ENCODE assay signal across 9 mouse cellular contexts in genomic region chr11:51820861-51821260, GRCm38 (mm10). TPM values are rescaled to one million over a fixed set of nuclear protein-coding genes. Genes with fewer than 3 reads are reported as not detected.
DNase-seq lines count a peak whose midpoint lies in the region; ATAC-seq and TF ChIP-seq lines count a peak whose summit lies in the region.
"Had no signal": no experiment of that assay in that cellular context is flagged by ENCODE, and none has a peak within 500 bp of the region (broad histone marks: within the 10 kb centered on the region; RNA-seq: fewer than 3 reads in every experiment).

No protein-coding gene starts in this region.

- ATAC-seq in forebrain, embryonic 14.5 days: no peak
- ATAC-seq in forebrain, embryonic 12.5 days (ENCODE audit: low FRiP score): no peak
- ATAC-seq in granulocyte monocyte progenitor cell, adult 5-6 weeks (replicated peaks; ENCODE audit: poor library complexity, severe bottlenecking): peak; percentile 32

- H3ac ChIP-seq in myocyte (ENCODE audit: control insufficient read depth, insufficient read length): no peak overlapping the region

- intact Hi-C loops in left cerebral cortex, adult 2 months (cut with DNase I): loop anchor here (2.0 kb wide), 2 partner anchors 36 to 146 kb away; partner anchors contain the start of genes Cdkn2aipnl and Jade2

- no peak overlapping the region for H3K27ac ChIP-seq in forebrain, embryonic 14.5 days (ENCODE audit: low read depth, low read length)
- no peak overlapping the region for H3K27ac ChIP-seq in forebrain, embryonic 12.5 days
- H3K27ac ChIP-seq in left cerebral cortex, adult 2 months: no peak overlapping the region

- TF ChIP-seq CTCF in left cerebral cortex, adult 2 months (IDR thresholded peaks at IDR 0.05): peak; percentile 87

- no peak overlapping the region for H3K4me2 ChIP-seq in forebrain, embryonic 14.5 days (ENCODE audit: low read length)
- no peak overlapping the region for H3K4me2 ChIP-seq in forebrain, embryonic 12.5 days
- H3K4me2 ChIP-seq in myocyte (ENCODE audit: low read depth): no peak overlapping the region
- H3K4me2 ChIP-seq: liver, embryonic 15.5 days had no signal

- no peak for TF ChIP-seq POLR2A in myocyte (IDR thresholded peaks at IDR 0.05; ENCODE audit: insufficient read length, low read depth)

- no peaks in the 10 kb centered on the region for H3K36me3 ChIP-seq in forebrain, embryonic 14.5 days (ENCODE audit: control insufficient read depth, insufficient read depth, low read length)
- no peaks in the 10 kb centered on the region for H3K36me3 ChIP-seq in forebrain, embryonic 12.5 days (replicated peaks)
- no peaks in the 10 kb centered on the region for H3K36me3 ChIP-seq in myocyte (ENCODE audit: control insufficient read depth, insufficient read depth)
- H3K36me3 ChIP-seq in splenic B cell, adult 2 months (ENCODE audit: control insufficient read depth, insufficient read depth, low read length, poor library complexity, severe bottlenecking): peaks cover 13% of the 10 kb centered on the region

- WGBS in forebrain, embryonic 14.5 days: 42% methylated on average over 11 of the region's 11 CpGs
- 44% methylated on average over 11 of the region's 11 CpGs for WGBS in forebrain, embryonic 12.5 days

- DNase-seq in forebrain, embryonic 14.5 days (ENCODE audit: low spot score): peak; percentile 78
- DNase-seq in MEL-GATA-1-ER (ENCODE audit: extremely low read depth, low read depth): peak; percentile 26
- DNase-seq in cerebellum, adult 9-11 months: peak; percentile 76
- DNase-seq in left cerebral cortex, adult 2 months (ENCODE audit: extremely low spot score in 1 of 2, low spot score in 2 of 2): peak; percentile 66 to 74
- peak; percentile 80 for DNase-seq in splenic B cell, adult 2 months (ENCODE audit: low read depth, low spot score)

- H3K4me1 ChIP-seq in forebrain, embryonic 14.5 days (ENCODE audit: control insufficient read depth, insufficient read depth, low read length): peaks cover 3% of the 10 kb centered on the region; the same call in 1 of the 2 replicates
- peaks cover 13% of the 10 kb centered on the region; the same call in 1 of the 2 replicates for H3K4me1 ChIP-seq in forebrain, embryonic 12.5 days

- no peaks in the 10 kb centered on the region for H3K9me3 ChIP-seq in forebrain, embryonic 14.5 days (replicated peaks; ENCODE audit: control insufficient read depth, low read length)
- H3K9me3 ChIP-seq in forebrain, embryonic 12.5 days: no peaks in the 10 kb centered on the region
- H3K9me3 ChIP-seq: liver, embryonic 15.5 days had no signal

- no peaks in the 10 kb centered on the region for H3K79me2 ChIP-seq in myocyte (ENCODE audit: control insufficient read depth, insufficient read depth)

- H3K4me3 ChIP-seq in forebrain, embryonic 14.5 days (ENCODE audit: low read depth, low read length): no peak overlapping the region
- H3K4me3 ChIP-seq in forebrain, embryonic 12.5 days (replicated peaks): no peak overlapping the region
- H3K4me3 ChIP-seq in left cerebral cortex, adult 2 months: no peak overlapping the region
- H3K4me3 ChIP-seq in myocyte: no peak overlapping the region
- H3K4me3 ChIP-seq: liver, embryonic 15.5 days had no signal

- no peaks in the 10 kb centered on the region for H3K27me3 ChIP-seq in forebrain, embryonic 14.5 days (replicated peaks; ENCODE audit: control insufficient read depth, insufficient read depth, low read length)
- H3K27me3 ChIP-seq in forebrain, embryonic 12.5 days: no peaks in the 10 kb centered on the region
- H3K27me3 ChIP-seq in myocyte (ENCODE audit: control insufficient read depth, insufficient read depth, insufficient read length): no peaks in the 10 kb centered on the region
- H3K27me3 ChIP-seq in splenic B cell, adult 2 months (ENCODE audit: control insufficient read depth, insufficient read depth, low read length, poor library complexity, severe bottlenecking): no peaks in the 10 kb centered on the region
- H3K27me3 ChIP-seq: liver, embryonic 15.5 days had no signal

- no peak overlapping the region for H3K9ac ChIP-seq in forebrain, embryonic 14.5 days (ENCODE audit: low read length)
- H3K9ac ChIP-seq in forebrain, embryonic 12.5 days: no peak overlapping the region
- H3K9ac ChIP-seq: liver, embryonic 15.5 days had no signal

TF ChIP-seq in myocyte, 11 proteins besides CTCF, POLR2A, EP300 and RAD21:
- TF ChIP-seq MAX (IDR thresholded peaks at IDR 0.05; ENCODE audit: low read depth) (no peak), CEBPB (IDR thresholded peaks at IDR 0.05; ENCODE audit: insufficient read depth, poor library complexity, severe bottlenecking) (peak; percentile 83)
TF ChIP-seq in myocyte: peak in this region for 1.

RNA-seq across cellular contexts. Expression of gene Jade2, which starts 36.6 kb away (rescaled TPM):
- 0.20 and 0.23 TPM in 2 replicates for polyA plus RNA-seq in forebrain, embryonic 14.5 days (2014; fragmentation: Nextera tagmentation; extraction: Ambion mirVana)
- polyA plus RNA-seq in forebrain, embryonic 12.5 days (2016; fragmentation: Nextera tagmentation; extraction: Ambion mirVana): 0.49 and 0.65 TPM in 2 replicates
- total RNA-seq in granulocyte monocyte progenitor cell, adult 5-6 weeks (2014; fragmentation: Nextera tagmentation): 6.3 and 9.3 TPM in 2 replicates
- total RNA-seq in granulocyte monocyte progenitor cell, adult 5-6 weeks (2017): 6.6 and 8.5 TPM in 2 replicates
- 10 to 100 TPM; 49.6 to 60.3 TPM for total RNA-seq in left cerebral cortex, adult 2 months (2021)
- polyA plus RNA-seq in myocyte (2012; fragmentation: generic; extraction: Trizol): 2.6 TPM

RNA-seq across cellular contexts. Expression of gene Sar1b, which starts 57.4 kb away (rescaled TPM):
- 179 and 184 TPM in 2 replicates for polyA plus RNA-seq in forebrain, embryonic 14.5 days (2014; fragmentation: Nextera tagmentation; extraction: Ambion mirVana)
- 115 and 117 TPM in 2 replicates for polyA plus RNA-seq in forebrain, embryonic 12.5 days (2016; fragmentation: Nextera tagmentation; extraction: Ambion mirVana)
- 61.3 and 80.3 TPM in 2 replicates for total RNA-seq in granulocyte monocyte progenitor cell, adult 5-6 weeks (2014; fragmentation: Nextera tagmentation)
- total RNA-seq in granulocyte monocyte progenitor cell, adult 5-6 weeks (2017): 73.4 and 74.5 TPM in 2 replicates
- 10 to 100 TPM; 61.0 to 65.0 TPM for total RNA-seq in left cerebral cortex, adult 2 months (2021)
- 61.7 TPM for polyA plus RNA-seq in myocyte (2012; fragmentation: generic; extraction: Trizol)

RNA-seq across cellular contexts. Expression of gene Sec24a, which starts 57.4 kb away (rescaled TPM):
- polyA plus RNA-seq in forebrain, embryonic 14.5 days (2014; fragmentation: Nextera tagmentation; extraction: Ambion mirVana): 7.5 and 11.6 TPM in 2 replicates
- 14.7 and 14.8 TPM in 2 replicates for polyA plus RNA-seq in forebrain, embryonic 12.5 days (2016; fragmentation: Nextera tagmentation; extraction: Ambion mirVana)
- total RNA-seq in granulocyte monocyte progenitor cell, adult 5-6 weeks (2014; fragmentation: Nextera tagmentation): 19.9 and 25.1 TPM in 2 replicates
- 7.0 and 7.7 TPM in 2 replicates for total RNA-seq in granulocyte monocyte progenitor cell, adult 5-6 weeks (2017)
- total RNA-seq in left cerebral cortex, adult 2 months (2021): 10 to 100 TPM; 21.0 to 21.2 TPM
- polyA plus RNA-seq in myocyte (2012; fragmentation: generic; extraction: Trizol): 6.9 TPM

Comparison
In these comparisons a context has a peak if more than half of its experiments do, and no peak if none do; other contexts are left out.
1. DNase-seq: peak in every context shown above with its lines; median percentile 80 in splenic B cell, adult 2 months; 78 in forebrain, embryonic 14.5 days; 76 in cerebellum, adult 9-11 months; 70 in left cerebral cortex, adult 2 months; 26 in MEL-GATA-1-ER.